19 mouse cellular contexts compared by ENCODE assay signal in genomic region chr7:67592670-67593069, GRCm38 (mm10). TPM values are rescaled to one million over a fixed set of nuclear protein-coding genes. Genes with fewer than 3 reads are reported as not detected.
DNase-seq lines count a peak whose midpoint lies in the region; ATAC-seq lines count a peak whose summit lies in the region.
"Had no signal": no experiment of that assay in that cellular context is flagged by ENCODE, and none has a peak within 500 bp of the region (broad histone marks: within the 10 kb centered on the region; RNA-seq: fewer than 3 reads in every experiment).

No protein-coding gene starts in this region.

- ATAC-seq in cerebellum, adult (ENCODE audit: insufficient number of reproducible peaks, low FRiP score, low TSS enrichment) = peak; percentile 66; the same call in 1 of the 2 replicates
- no peak for ATAC-seq in megakaryocyte progenitor cell, adult 5-6 weeks (replicated peaks; ENCODE audit: poor library complexity)
- no peak for ATAC-seq in frontal cortex, adult (ENCODE audit: low TSS enrichment)
- ATAC-seq: activated CD4-positive, CD25-positive, alpha-beta regulatory T cell, adult 4 months; forebrain, embryonic 15.5 days; hindbrain, embryonic 16.5 days; intestine, embryonic 15.5 days had no signal

- DNase-seq in cerebellum, adult 8-10 months = no peak
- peak; percentile 53 for DNase-seq in brain, adult 2 months (ENCODE audit: low read depth, low spot score)
- peak; percentile 39 for DNase-seq in cerebellum, adult 9-11 months
- peak; percentile 45 to 58 for DNase-seq in cerebellum, postnatal 25 days
- DNase-seq: adrenal gland, adult 8-10 months; adrenal gland, postnatal 25 days; gastrocnemius, adult 2 months; gastrocnemius, postnatal 14 days; heart, adult 18-20 months; heart, postnatal 10 days; heart, postnatal 36 days; kidney, adult 11 months had no signal

RNA-seq across cellular contexts. Expression of gene Lrrc28, which starts 52.4 kb away (rescaled TPM):
- total RNA-seq in megakaryocyte progenitor cell, adult 5-6 weeks (2015) = 6.2 and 9.6 TPM in 2 replicates
- 15.3 and 16.9 TPM in 2 replicates for total RNA-seq in megakaryocyte progenitor cell, adult 5-6 weeks (2017)

RNA-seq across cellular contexts. Expression of gene Ttc23, which starts 54.5 kb away (rescaled TPM):
- 0.56 and 1.8 TPM in 2 replicates for total RNA-seq in megakaryocyte progenitor cell, adult 5-6 weeks (2015)
- total RNA-seq in megakaryocyte progenitor cell, adult 5-6 weeks (2017) = 1.8 and 2.9 TPM in 2 replicates
